Comparison of ENCODE assay signal across 29 mouse cellular contexts in genomic region chr1:75158990-75159389, GRCm38 (mm10). TPM values are rescaled to one million over a fixed set of nuclear protein-coding genes. Genes with fewer than 3 reads are reported as not detected.
DNase-seq lines count a peak whose midpoint lies in the region; ATAC-seq and TF ChIP-seq lines count a peak whose summit lies in the region.
"Had no signal": no experiment of that assay in that cellular context is flagged by ENCODE, and none has a peak within 500 bp of the region (broad histone marks: within the 10 kb centered on the region; RNA-seq: fewer than 3 reads in every experiment).

No protein-coding gene starts in this region.

- H3K9ac ChIP-seq in liver, embryonic 11.5 days (ENCODE audit: low read depth, low read length), result no peak overlapping the region
- H3K9ac ChIP-seq in liver, embryonic 14.5 days (replicated peaks), result peak overlapping the region; percentile 33; the same call in 1 of the 2 replicates
- no peak overlapping the region for H3K9ac ChIP-seq in hindbrain, embryonic 14.5 days
- H3K9ac ChIP-seq: forebrain, embryonic 12.5 days; forebrain, embryonic 15.5 days; heart, embryonic 12.5 days; heart, embryonic 15.5 days; hindbrain, embryonic 13.5 days had no signal

- no peak for TF ChIP-seq EP300 in liver, embryonic 14.5 days (IDR thresholded peaks at IDR 0.05; ENCODE audit: low read depth)

- H3K9me3 ChIP-seq in liver, embryonic 11.5 days (ENCODE audit: control insufficient read depth, low read length), result peaks cover 2% of the 10 kb centered on the region; the same call in 1 of the 2 replicates
- no peaks in the 10 kb centered on the region for H3K9me3 ChIP-seq in liver, embryonic 14.5 days (ENCODE audit: control insufficient read depth, low read length)
- no peaks in the 10 kb centered on the region for H3K9me3 ChIP-seq in hindbrain, embryonic 14.5 days (ENCODE audit: control insufficient read depth, low read length)
- H3K9me3 ChIP-seq: forebrain, embryonic 12.5 days; forebrain, embryonic 15.5 days; G1E; heart, embryonic 12.5 days; heart, embryonic 15.5 days; hindbrain, embryonic 10.5 days; hindbrain, embryonic 13.5 days had no signal

- ATAC-seq in liver, embryonic 11.5 days (replicated peaks; ENCODE audit: low FRiP score), result no peak
- ATAC-seq in erythroblast, adult 5-6 weeks (replicated peaks; ENCODE audit: low FRiP score, poor library complexity, severe bottlenecking), result peak; percentile 36
- ATAC-seq in liver, embryonic 14.5 days (ENCODE audit: insufficient read depth), result no peak
- 0 out of 2 replicates have a peak, but pooled peaks have one; percentile 22 for ATAC-seq in megakaryocyte progenitor cell, adult 5-6 weeks (replicated peaks; ENCODE audit: poor library complexity)
- ATAC-seq in megakaryocyte, adult 5-6 weeks (ENCODE audit: poor library complexity, severe bottlenecking), result no peak
- no peak for ATAC-seq in hindbrain, embryonic 14.5 days (ENCODE audit: low FRiP score)
- ATAC-seq: forebrain, embryonic 15.5 days; hindbrain, postnatal 0 days had no signal

- H3K27ac ChIP-seq in liver, embryonic 11.5 days (ENCODE audit: low read depth, low read length), result peak overlapping the region; percentile 81; the same call in 1 of the 2 replicates
- peak overlapping the region; percentile 83 for H3K27ac ChIP-seq in liver, embryonic 14.5 days
- no peak overlapping the region for H3K27ac ChIP-seq in hindbrain, embryonic 14.5 days
- H3K27ac ChIP-seq: forebrain, embryonic 12.5 days; forebrain, embryonic 15.5 days; heart, embryonic 15.5 days; hindbrain, embryonic 10.5 days; hindbrain, embryonic 13.5 days; hindbrain, postnatal 0 days had no signal

- TF ChIP-seq CTCF in liver, embryonic 14.5 days (IDR thresholded peaks at IDR 0.05; ENCODE audit: low read depth), result no peak

- no peaks in the 10 kb centered on the region for H3K36me3 ChIP-seq in liver, embryonic 11.5 days (ENCODE audit: control insufficient read depth, insufficient read depth, low read length)
- H3K36me3 ChIP-seq in liver, embryonic 14.5 days (replicated peaks; ENCODE audit: control insufficient read depth, insufficient read depth, low read depth), result no peaks in the 10 kb centered on the region
- H3K36me3 ChIP-seq in hindbrain, embryonic 14.5 days (replicated peaks; ENCODE audit: control insufficient read depth, insufficient read depth), result no peaks in the 10 kb centered on the region
- H3K36me3 ChIP-seq: forebrain, embryonic 12.5 days; forebrain, embryonic 15.5 days; heart, embryonic 12.5 days; heart, embryonic 15.5 days; hindbrain, embryonic 10.5 days; hindbrain, embryonic 13.5 days had no signal

- no peaks in the 10 kb centered on the region for H3K27me3 ChIP-seq in liver, embryonic 11.5 days (replicated peaks; ENCODE audit: control insufficient read depth, insufficient read depth, low read length)
- H3K27me3 ChIP-seq in liver, embryonic 14.5 days (ENCODE audit: control insufficient read depth, insufficient read depth, low read length), result no peaks in the 10 kb centered on the region
- H3K27me3 ChIP-seq in hindbrain, embryonic 14.5 days (ENCODE audit: control insufficient read depth, insufficient read depth, low read length), result no peaks in the 10 kb centered on the region
- H3K27me3 ChIP-seq: CH12.LX; forebrain, embryonic 12.5 days; forebrain, embryonic 15.5 days; heart, embryonic 12.5 days; heart, embryonic 15.5 days; hindbrain, embryonic 13.5 days had no signal

- DNase-seq in liver, embryonic 11.5 days (ENCODE audit: low spot score), result no peak
- DNase-seq in liver, result no peak
- DNase-seq in liver, embryonic 14.5 days (ENCODE audit: low read depth in 3 of 3, low spot score in 3 of 3), result no peak
- no peak for DNase-seq in embryo, embryonic 10 days (ENCODE audit: low spot score)
- DNase-seq in hindbrain, embryonic 14.5 days (ENCODE audit: low spot score), result no peak
- DNase-seq: adrenal gland, adult 2 months; adrenal gland, postnatal 14 days; B cell, adult 2 months; cerebellum, adult 11-12 months; cerebellum, adult 8-10 months; cerebellum, postnatal 10 days; cerebellum, postnatal 36 days; gastrocnemius, postnatal 25 days; heart, adult 18-20 months; heart, postnatal 10 days; heart, postnatal 36 days had no signal

- peaks cover 7% of the 10 kb centered on the region; the same call in 1 of the 2 replicates for H3K4me1 ChIP-seq in liver, embryonic 11.5 days (replicated peaks; ENCODE audit: control insufficient read depth, insufficient read depth, low read length)
- peaks cover 25 to 36% of the 10 kb centered on the region in 2 experiments for H3K4me1 ChIP-seq in liver, embryonic 14.5 days (replicated peaks; ENCODE audit: control insufficient read depth in 2 of 2, insufficient read depth in 2 of 2, low read length in 1 of 2)
- H3K4me1 ChIP-seq in hindbrain, embryonic 14.5 days (replicated peaks; ENCODE audit: control insufficient read depth, insufficient read depth, low read length), result no peaks in the 10 kb centered on the region
- H3K4me1 ChIP-seq: forebrain, embryonic 12.5 days; forebrain, embryonic 15.5 days; heart, embryonic 12.5 days; heart, embryonic 15.5 days; hindbrain, embryonic 10.5 days; hindbrain, embryonic 13.5 days had no signal

- H3K4me3 ChIP-seq in liver, embryonic 11.5 days (ENCODE audit: low read depth, low read length), result no peak overlapping the region
- H3K4me3 ChIP-seq in liver, embryonic 14.5 days (ENCODE audit: insufficient read depth in 1 of 2, low read depth in 2 of 2, low read length in 2 of 2), result no peak overlapping the region
- no peak overlapping the region for H3K4me3 ChIP-seq in hindbrain, embryonic 14.5 days (replicated peaks; ENCODE audit: low read length)
- H3K4me3 ChIP-seq: forebrain, embryonic 12.5 days; forebrain, embryonic 15.5 days; heart, embryonic 12.5 days; heart, embryonic 15.5 days; hindbrain, embryonic 10.5 days; hindbrain, embryonic 13.5 days had no signal

- H3K4me2 ChIP-seq in liver, embryonic 11.5 days, result no peak overlapping the region
- H3K4me2 ChIP-seq in liver, embryonic 14.5 days (ENCODE audit: low read depth), result no peak overlapping the region
- H3K4me2 ChIP-seq in hindbrain, embryonic 14.5 days (replicated peaks), result no peak overlapping the region
- H3K4me2 ChIP-seq: forebrain, embryonic 12.5 days; forebrain, embryonic 15.5 days; heart, embryonic 12.5 days; heart, embryonic 15.5 days; hindbrain, embryonic 13.5 days had no signal

RNA-seq across cellular contexts. Expression of gene Zfand2b, which starts 9.5 kb away (rescaled TPM):
- 45.4 and 50.9 TPM in 2 replicates for polyA plus RNA-seq in liver, embryonic 11.5 days (2014; fragmentation: Nextera tagmentation; extraction: Ambion mirVana)
- total RNA-seq in erythroblast, adult 5-6 weeks (2015; ENCODE audit: low replicate concordance), result 15.9 and 28.2 TPM in 2 replicates
- 43.3 and 49.6 TPM in 2 replicates for total RNA-seq in erythroblast, adult 5-6 weeks (2017; ENCODE audit: low replicate concordance)
- 35.3 and 43.5 TPM in 2 replicates for polyA plus RNA-seq in liver, embryonic 14.5 days (2012; rRNA removed)
- 40.6 and 41.6 TPM in 2 replicates for polyA plus RNA-seq in liver, embryonic 14.5 days (2014; fragmentation: Nextera tagmentation; extraction: Ambion mirVana)
- 20.2 and 21.5 TPM in 2 replicates for total RNA-seq in megakaryocyte progenitor cell, adult 5-6 weeks (2015)
- 24.4 and 24.7 TPM in 2 replicates for total RNA-seq in megakaryocyte progenitor cell, adult 5-6 weeks (2017)
- 36.3 and 39.0 TPM in 2 replicates for total RNA-seq in megakaryocyte, adult 5-6 weeks (2015)
- 44.0 and 47.4 TPM in 2 replicates for total RNA-seq in megakaryocyte, adult 5-6 weeks (2017)
- 36.7 and 38.0 TPM in 2 replicates for polyA plus RNA-seq in hindbrain, embryonic 14.5 days (2014; fragmentation: Nextera tagmentation; extraction: Ambion mirVana)

RNA-seq across cellular contexts. Expression of gene Retreg2, which starts 16.4 kb away (rescaled TPM):
- polyA plus RNA-seq in liver, embryonic 11.5 days (2014; fragmentation: Nextera tagmentation; extraction: Ambion mirVana), result 72.5 and 72.9 TPM in 2 replicates
- 30.7 and 38.0 TPM in 2 replicates for total RNA-seq in erythroblast, adult 5-6 weeks (2015; ENCODE audit: low replicate concordance)
- 45.0 and 54.0 TPM in 2 replicates for total RNA-seq in erythroblast, adult 5-6 weeks (2017; ENCODE audit: low replicate concordance)
- 61.8 and 74.5 TPM in 2 replicates for polyA plus RNA-seq in liver, embryonic 14.5 days (2012; rRNA removed)
- polyA plus RNA-seq in liver, embryonic 14.5 days (2014; fragmentation: Nextera tagmentation; extraction: Ambion mirVana), result 45.1 and 58.8 TPM in 2 replicates
- 40.8 and 47.4 TPM in 2 replicates for total RNA-seq in megakaryocyte progenitor cell, adult 5-6 weeks (2015)
- total RNA-seq in megakaryocyte progenitor cell, adult 5-6 weeks (2017), result 42.3 and 50.2 TPM in 2 replicates
- 34.9 and 37.0 TPM in 2 replicates for total RNA-seq in megakaryocyte, adult 5-6 weeks (2015)
- 34.8 and 35.9 TPM in 2 replicates for total RNA-seq in megakaryocyte, adult 5-6 weeks (2017)
- 136 and 156 TPM in 2 replicates for polyA plus RNA-seq in hindbrain, embryonic 14.5 days (2014; fragmentation: Nextera tagmentation; extraction: Ambion mirVana)

RNA-seq across cellular contexts. Expression of gene Cnppd1, which starts 16.5 kb away (rescaled TPM):
- polyA plus RNA-seq in liver, embryonic 11.5 days (2014; fragmentation: Nextera tagmentation; extraction: Ambion mirVana), result 63.4 and 68.3 TPM in 2 replicates
- 41.6 and 42.7 TPM in 2 replicates for total RNA-seq in erythroblast, adult 5-6 weeks (2015; ENCODE audit: low replicate concordance)
- total RNA-seq in erythroblast, adult 5-6 weeks (2017; ENCODE audit: low replicate concordance), result 135 and 169 TPM in 2 replicates
- 29.5 and 33.3 TPM in 2 replicates for polyA plus RNA-seq in liver, embryonic 14.5 days (2012; rRNA removed)
- polyA plus RNA-seq in liver, embryonic 14.5 days (2014; fragmentation: Nextera tagmentation; extraction: Ambion mirVana), result 31.1 and 41.0 TPM in 2 replicates
- 16.8 and 17.2 TPM in 2 replicates for total RNA-seq in megakaryocyte progenitor cell, adult 5-6 weeks (2015)
- total RNA-seq in megakaryocyte progenitor cell, adult 5-6 weeks (2017), result 40.3 and 52.9 TPM in 2 replicates
- 31.1 and 32.0 TPM in 2 replicates for total RNA-seq in megakaryocyte, adult 5-6 weeks (2015)
- 50.6 and 74.5 TPM in 2 replicates for total RNA-seq in megakaryocyte, adult 5-6 weeks (2017)
- 42.4 and 47.4 TPM in 2 replicates for polyA plus RNA-seq in hindbrain, embryonic 14.5 days (2014; fragmentation: Nextera tagmentation; extraction: Ambion mirVana)

RNA-seq across cellular contexts. Expression of gene Abcb6, which starts 21.2 kb away (rescaled TPM):
- 70.5 and 74.1 TPM in 2 replicates for polyA plus RNA-seq in liver, embryonic 11.5 days (2014; fragmentation: Nextera tagmentation; extraction: Ambion mirVana)
- total RNA-seq in erythroblast, adult 5-6 weeks (2015; ENCODE audit: low replicate concordance), result 78.2 and 93.0 TPM in 2 replicates
- total RNA-seq in erythroblast, adult 5-6 weeks (2017; ENCODE audit: low replicate concordance), result 62.9 and 70.7 TPM in 2 replicates
- polyA plus RNA-seq in liver, embryonic 14.5 days (2012; rRNA removed), result 31.4 and 41.4 TPM in 2 replicates
- polyA plus RNA-seq in liver, embryonic 14.5 days (2014; fragmentation: Nextera tagmentation; extraction: Ambion mirVana), result 48.9 and 58.5 TPM in 2 replicates
- total RNA-seq in megakaryocyte progenitor cell, adult 5-6 weeks (2015), result 10.0 and 12.8 TPM in 2 replicates
- total RNA-seq in megakaryocyte progenitor cell, adult 5-6 weeks (2017), result 10.3 and 14.8 TPM in 2 replicates
- total RNA-seq in megakaryocyte, adult 5-6 weeks (2015), result 2.5 and 4.0 TPM in 2 replicates
- 3.6 and 5.3 TPM in 2 replicates for total RNA-seq in megakaryocyte, adult 5-6 weeks (2017)
- 39.0 and 39.7 TPM in 2 replicates for polyA plus RNA-seq in hindbrain, embryonic 14.5 days (2014; fragmentation: Nextera tagmentation; extraction: Ambion mirVana)

RNA-seq across cellular contexts. Expression of gene Slc23a3, which starts 25.3 kb away (rescaled TPM):
- 0.23 and 0.42 TPM in 2 replicates for polyA plus RNA-seq in liver, embryonic 11.5 days (2014; fragmentation: Nextera tagmentation; extraction: Ambion mirVana)
- 1.3 and 3.5 TPM in 2 replicates for total RNA-seq in erythroblast, adult 5-6 weeks (2015; ENCODE audit: low replicate concordance)
- 0.28 and 0.60 TPM in 2 replicates for total RNA-seq in erythroblast, adult 5-6 weeks (2017; ENCODE audit: low replicate concordance)
- 1.4 and 1.7 TPM in 2 replicates for polyA plus RNA-seq in liver, embryonic 14.5 days (2012; rRNA removed)
- polyA plus RNA-seq in liver, embryonic 14.5 days (2014; fragmentation: Nextera tagmentation; extraction: Ambion mirVana), result 1.2 TPM in 2 replicates
- 0.15 and 0.44 TPM in 2 replicates for total RNA-seq in megakaryocyte progenitor cell, adult 5-6 weeks (2015)
- total RNA-seq in megakaryocyte progenitor cell, adult 5-6 weeks (2017), result not detected in 2 replicates
- total RNA-seq in megakaryocyte, adult 5-6 weeks (2015), result 0.31 TPM in 1 of 2 replicates, not detected in the other
- total RNA-seq in megakaryocyte, adult 5-6 weeks (2017), result not detected in 2 replicates
- polyA plus RNA-seq in hindbrain, embryonic 14.5 days (2014; fragmentation: Nextera tagmentation; extraction: Ambion mirVana), result not detected in 2 replicates
- total RNA-seq: adrenal gland, postnatal 14 days; CH12.LX; hindbrain, postnatal 0 days had no signal
- polyA plus RNA-seq: brain, embryonic 14.5 days; forebrain, embryonic 12.5 days; forebrain, embryonic 15.5 days; G1E; hindbrain, embryonic 10.5 days; hindbrain, embryonic 13.5 days; hindbrain, postnatal 0 days had no signal

Comparison
In these comparisons a context has a peak if more than half of its experiments do, and no peak if none do; other contexts are left out.
1. ATAC-seq: peak in erythroblast, adult 5-6 weeks (single experiment) and megakaryocyte progenitor cell, adult 5-6 weeks (single experiment); none in liver, embryonic 11.5 days (single experiment), liver, embryonic 14.5 days (single experiment), megakaryocyte, adult 5-6 weeks (single experiment) and hindbrain, embryonic 14.5 days (single experiment).